Mouse (Mus musculus) embryo, embryonic 11.5 days (tissue): ENCODE data around the gene Vasn.

ENCODE experiments used
- DNase-seq: peaks from one replicate; pipeline ENCODE4 v3.0.0-alpha.2; 2012; ENCODE audit warnings: low read depth, low spot score

Gene Vasn

GRCm38 (mm10) chr16:4639831-4640237, at the start of gene Vasn, which contains the start of gene Dnaja3:
TSS of gene Vasn (plus strand) at chr16:4639941.
TSS of gene Dnaja3 (plus strand) at chr16:4639989.
- peak; percentile 77 for DNase-seq

GRCm38 (mm10) chr16:4590236-4590635, 49.5 kb upstream of the Vasn start:
- DNase-seq = no peak

- DNase-seq = no peak
Observed at GRCm38 (mm10) chr16:4592909-4593875, 46.5 kb upstream of the Vasn start.

- DNase-seq = peak; percentile 83
Observed at GRCm38 (mm10) chr16:4593971-4594813, 45.5 kb upstream of the Vasn start, which contains the start of gene Glis2. TSS of gene Glis2 (plus strand) at chr16:4594713.

GRCm38 (mm10) chr16:4594814-4595526, 44.8 kb upstream of the Vasn start:
- DNase-seq = no peak

GRCm38 (mm10) chr16:4595527-4595963, 44.2 kb upstream of the Vasn start:
- no peak for DNase-seq

- no peak for DNase-seq
Observed at GRCm38 (mm10) chr16:4596141-4596728, 43.5 kb upstream of the Vasn start.

- no peak for DNase-seq
Observed at GRCm38 (mm10) chr16:4596836-4597235, 42.9 kb upstream of the Vasn start.

- no peak for DNase-seq
Observed at GRCm38 (mm10) chr16:4597296-4597695, 42.4 kb upstream of the Vasn start.

- DNase-seq = no peak
Observed at GRCm38 (mm10) chr16:4598041-4598440, 41.7 kb upstream of the Vasn start.

- no peak for DNase-seq
Observed at GRCm38 (mm10) chr16:4598891-4599543, 40.7 kb upstream of the Vasn start.

- DNase-seq = no peak
Observed at GRCm38 (mm10) chr16:4599616-4600015, 40.1 kb upstream of the Vasn start.

GRCm38 (mm10) chr16:4600701-4601310, 38.9 kb upstream of the Vasn start:
- DNase-seq = no peak

- no peak for DNase-seq
Observed at GRCm38 (mm10) chr16:4602189-4602588, 37.6 kb upstream of the Vasn start.

GRCm38 (mm10) chr16:4602766-4603452, 36.8 kb upstream of the Vasn start:
- no peak for DNase-seq

- DNase-seq = no peak
Observed at GRCm38 (mm10) chr16:4603453-4603837, 36.3 kb upstream of the Vasn start.

GRCm38 (mm10) chr16:4604293-4604837, 35.4 kb upstream of the Vasn start:
- DNase-seq = no peak

GRCm38 (mm10) chr16:4605514-4606131, 34.1 kb upstream of the Vasn start:
- no peak for DNase-seq
